Mouse (Mus musculus): ENCODE data around the gene Lhcgr.
A peak's percentile ranks its signal among the peaks of the same experiment; 100 is the strongest.

Lhcgr gene

DNA sequence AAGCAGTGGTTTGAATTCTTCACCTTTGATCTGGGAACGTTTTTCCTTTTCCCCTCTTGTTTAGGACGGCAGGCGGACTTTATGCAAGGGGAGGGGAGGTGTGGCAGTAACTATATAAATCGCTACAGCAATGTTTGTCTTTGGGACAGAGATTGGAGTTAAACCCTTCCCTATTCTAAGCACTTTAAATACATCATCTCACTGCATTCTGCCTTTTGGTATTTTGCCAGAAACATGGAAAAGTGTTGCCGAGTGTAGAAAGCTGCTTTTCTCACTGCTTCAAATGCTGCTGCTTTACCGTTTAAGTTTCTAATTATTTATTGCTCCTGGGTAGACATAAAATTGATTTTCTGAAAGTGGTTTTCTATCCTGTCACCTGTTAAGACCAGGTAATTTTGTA, 89.4 kb downstream of the Lhcgr start:
- no peak for DNase-seq

DNA sequence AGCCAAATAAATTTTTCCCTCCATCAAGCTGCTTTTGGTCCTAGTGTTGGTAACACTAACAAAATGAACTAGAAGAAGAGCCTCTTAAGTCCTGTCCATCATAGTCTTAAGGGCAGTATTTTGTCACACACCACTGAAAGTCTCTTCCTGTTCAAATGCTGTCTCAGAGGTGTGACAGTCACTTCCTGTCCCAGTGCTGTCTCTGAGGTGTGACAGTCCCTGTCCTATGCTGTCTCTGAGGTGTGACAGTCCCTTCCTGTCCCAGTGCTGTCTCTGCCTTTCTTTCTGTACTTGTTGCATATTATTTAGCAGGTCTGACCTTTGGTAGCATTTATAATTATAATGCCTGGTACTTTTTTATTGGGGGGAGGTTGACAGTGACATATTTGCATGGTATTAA, 90.9 kb downstream of the Lhcgr start:
- no peak for DNase-seq

DNA sequence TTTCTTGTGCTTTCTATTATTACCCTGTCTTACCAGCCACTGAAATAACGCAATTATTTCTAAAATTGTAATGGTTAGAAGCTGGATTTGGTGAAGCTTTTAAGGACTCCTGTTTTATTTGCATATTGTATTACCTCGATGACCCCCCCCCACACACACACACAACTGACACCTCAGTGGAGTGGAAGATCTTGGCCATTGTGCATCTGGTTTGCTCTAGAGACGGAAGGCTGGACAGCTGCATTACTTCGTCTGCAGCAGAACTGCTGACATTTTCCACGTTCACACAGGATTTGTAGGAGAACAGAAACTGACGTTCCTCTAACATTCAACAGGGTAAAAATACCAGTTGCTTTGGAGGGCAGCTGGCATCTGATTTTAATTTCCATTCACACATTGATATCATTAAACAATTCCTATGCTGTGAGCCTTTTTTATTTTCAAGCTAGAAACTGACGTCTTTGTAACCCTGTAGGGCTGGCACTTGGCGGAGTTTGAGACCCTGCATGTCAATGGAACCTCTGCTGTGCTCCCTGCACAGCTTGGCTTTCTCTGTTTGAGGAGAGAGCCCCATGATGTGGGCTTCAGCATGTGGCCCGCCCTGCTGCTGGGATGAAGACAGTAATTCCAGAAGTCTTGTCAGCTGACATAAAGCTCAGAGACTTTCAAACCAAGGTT, 95.0 kb downstream of the Lhcgr start:
- DNase-seq = no peak

DNA sequence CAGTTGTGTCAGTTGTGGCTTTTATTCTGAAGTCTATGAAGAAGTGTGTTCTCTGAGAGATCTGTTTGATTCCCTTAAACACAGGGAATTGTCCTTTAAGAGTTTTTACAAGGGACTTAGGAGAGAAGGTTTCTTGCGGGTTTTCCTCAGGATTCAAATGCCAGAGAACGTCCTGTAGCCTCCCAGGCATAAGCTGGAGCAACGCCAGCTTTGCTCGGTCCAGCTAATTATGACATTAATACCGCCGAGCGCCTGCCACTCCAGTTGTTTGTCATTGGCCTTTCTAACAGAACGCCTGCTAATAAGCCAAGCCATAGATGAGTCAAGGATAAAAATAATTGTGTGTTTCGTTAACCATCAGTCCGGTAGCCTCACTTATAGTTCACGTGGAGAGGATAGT, 103.6 kb downstream of the Lhcgr start:
- no peak for DNase-seq

DNA sequence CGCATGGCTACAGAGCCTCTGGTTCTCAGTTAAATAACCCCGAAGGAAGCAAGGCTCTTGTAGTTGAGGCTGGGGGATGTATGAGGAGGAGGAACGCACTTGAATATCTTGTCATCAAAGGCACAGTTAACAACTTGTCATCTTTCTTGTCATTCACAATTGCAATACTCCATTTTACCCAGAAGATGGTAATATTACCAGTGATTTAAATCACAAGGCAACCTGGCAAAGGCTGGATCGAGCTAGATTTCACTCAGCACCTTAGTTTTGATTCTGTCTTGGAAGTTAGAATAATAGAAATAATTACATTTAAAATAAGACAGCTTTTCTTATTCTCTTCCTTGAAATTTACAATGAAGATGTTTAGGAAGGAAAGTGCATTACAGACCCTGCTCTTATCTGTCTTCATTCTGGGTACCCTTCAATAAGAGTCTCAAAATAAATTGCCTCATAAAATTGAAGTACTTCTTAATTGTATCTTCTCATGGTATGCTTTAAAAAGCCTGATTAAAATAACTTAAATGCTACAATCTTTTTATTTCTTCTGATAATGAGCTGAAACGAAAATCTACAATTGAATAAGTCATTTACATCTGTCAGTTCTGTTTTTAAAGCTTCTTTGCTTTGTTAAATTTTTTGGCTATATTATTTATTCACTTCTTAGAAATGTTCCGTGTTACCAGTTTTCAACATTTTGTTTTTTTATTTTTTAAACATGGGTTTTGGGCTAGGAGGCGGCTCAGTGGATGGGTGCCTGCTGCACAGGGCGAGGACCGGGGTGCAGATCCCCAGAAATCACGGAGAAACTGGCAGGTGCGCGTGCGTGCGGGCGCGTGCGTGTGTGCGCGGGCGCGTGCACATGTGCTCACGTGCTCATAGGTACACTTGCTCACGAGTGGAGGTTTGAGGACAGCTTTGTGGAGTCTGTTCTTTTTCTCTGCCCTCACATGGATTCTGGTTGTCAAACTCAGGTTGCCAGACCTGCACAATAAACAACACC, 116.2 kb downstream of the Lhcgr start:
- DNase-seq = no peak

DNA sequence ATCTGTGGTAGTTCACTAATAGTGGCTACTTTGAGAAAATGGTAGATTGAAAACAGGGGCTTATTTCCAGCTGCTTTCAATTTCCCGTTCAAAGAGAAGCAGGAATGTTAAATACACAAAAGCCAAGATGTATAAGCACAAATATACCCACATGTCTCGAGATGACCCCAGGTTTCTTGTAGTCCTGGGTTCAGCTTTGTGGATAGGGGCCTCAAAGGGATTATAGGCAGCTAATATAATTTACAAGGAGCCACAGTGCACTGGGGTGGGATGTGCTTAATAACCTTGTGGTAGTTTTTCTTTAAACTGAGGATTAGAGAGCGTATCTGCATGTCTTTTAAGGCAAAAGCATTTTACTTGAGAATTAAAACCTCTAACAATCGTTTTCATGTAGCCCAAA, 121.0 kb downstream of the Lhcgr start:
- no peak for DNase-seq

DNA sequence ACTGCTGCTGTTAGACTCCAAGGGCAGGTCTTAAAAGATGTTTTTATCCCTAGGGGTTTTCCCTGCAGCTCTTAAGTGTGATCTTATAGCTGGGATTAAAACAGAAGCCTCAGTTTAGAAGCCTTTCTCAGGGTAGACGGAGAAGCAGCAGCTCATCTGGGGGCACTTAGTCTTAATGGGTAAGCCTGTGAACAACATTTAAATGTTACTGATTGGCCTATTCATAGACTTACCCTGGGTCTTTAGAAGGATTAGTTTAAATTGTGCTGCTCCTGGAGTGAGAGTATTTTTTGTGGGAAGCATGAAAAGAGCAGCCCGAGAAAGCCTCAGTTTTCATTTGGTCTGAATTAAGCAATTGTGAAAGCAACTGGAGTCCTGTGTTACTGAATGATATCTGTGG, 121.9 kb downstream of the Lhcgr start:
- DNase-seq = no peak

DNA sequence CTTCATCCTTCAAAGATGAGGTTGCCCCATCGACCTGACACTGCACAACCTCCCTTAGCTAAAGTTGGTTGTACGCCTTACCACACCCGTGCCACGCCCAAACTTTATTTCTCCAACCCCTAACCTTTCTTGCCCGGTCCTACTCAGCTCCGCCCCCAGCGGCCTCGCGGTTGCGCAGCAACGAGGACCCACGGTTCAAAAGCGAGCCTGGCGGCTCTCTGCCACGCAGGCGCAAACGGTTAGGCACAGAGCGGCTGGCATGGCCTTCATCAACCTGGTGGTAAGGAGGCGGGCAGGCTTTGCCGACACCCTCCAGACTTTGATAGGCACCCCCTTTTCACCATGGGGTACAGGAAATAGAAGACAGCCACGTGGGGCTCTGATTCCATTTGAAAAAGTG, 123.3 kb downstream of the Lhcgr start, which contains the start of gene Gtf2a1l:
TSS of gene Gtf2a1l (plus strand) at position 209 of the 400 bp plus-strand sequence.
- peak; percentile 18 for DNase-seq
